Mouse (Mus musculus) adrenal gland, adult 18-20 months (tissue): ENCODE data around the gene Fadd. TPM values are rescaled to one million over a fixed set of nuclear protein-coding genes. Genes with fewer than 3 reads are reported as not detected.

Source experiments
- DNase-seq, 2 experiments: peaks; one replicate each; pipeline ENCODE4 v3.0.0; 2021 to 2022; ENCODE audit warnings: low spot score in 2 of 2
- total RNA-seq, 2 experiments: library from RNA; stranded (reverse); gene quantifications; 1 replicate in 1 of 2; 2 replicates in 1 of 2; pipeline ENCODE4 v1.2.3; 2021

The Fadd gene
- total RNA-seq, 2 experiments from 2014 or later, result 7.8 to 8.5 TPM

- no peak for DNase-seq
Measured at GRCm38 (mm10) chr7:144536367-144536766, 45.9 kb downstream of the Fadd start.

- no peak for DNase-seq
Measured at GRCm38 (mm10) chr7:144534773-144535172, 47.5 kb downstream of the Fadd start.

- DNase-seq, result no peak
Measured at GRCm38 (mm10) chr7:144531585-144532378, 50.5 kb downstream of the Fadd start.

GRCm38 (mm10) chr7:144529851-144530250 lies 52.4 kb downstream of the Fadd start:
- DNase-seq, result no peak

GRCm38 (mm10) chr7:144527723-144528221 lies 54.5 kb downstream of the Fadd start:
- DNase-seq, result peak; percentile 31 to 44

Other genes starting within 250 kb of the Fadd start
- 100 to 1,000 TPM; 168 to 229 TPM for gene Cttn, start 111.5 kb downstream of the Fadd start, total RNA-seq
- 10 to 100 TPM; 40.6 to 56.2 TPM for gene Ppfia1, start 28.7 kb downstream of the Fadd start, total RNA-seq
- gene Ano1, start 169.5 kb upstream of the Fadd start, total RNA-seq, result 10 to 100 TPM; 21.3 to 30.6 TPM